Mouse (Mus musculus) kidney, adult 18-20 months (tissue): ENCODE results near the gene Det1.

Source experiments
- DNase-seq: peaks from one replicate; pipeline ENCODE4 v3.0.0; 2021

The Det1 gene

DNA sequence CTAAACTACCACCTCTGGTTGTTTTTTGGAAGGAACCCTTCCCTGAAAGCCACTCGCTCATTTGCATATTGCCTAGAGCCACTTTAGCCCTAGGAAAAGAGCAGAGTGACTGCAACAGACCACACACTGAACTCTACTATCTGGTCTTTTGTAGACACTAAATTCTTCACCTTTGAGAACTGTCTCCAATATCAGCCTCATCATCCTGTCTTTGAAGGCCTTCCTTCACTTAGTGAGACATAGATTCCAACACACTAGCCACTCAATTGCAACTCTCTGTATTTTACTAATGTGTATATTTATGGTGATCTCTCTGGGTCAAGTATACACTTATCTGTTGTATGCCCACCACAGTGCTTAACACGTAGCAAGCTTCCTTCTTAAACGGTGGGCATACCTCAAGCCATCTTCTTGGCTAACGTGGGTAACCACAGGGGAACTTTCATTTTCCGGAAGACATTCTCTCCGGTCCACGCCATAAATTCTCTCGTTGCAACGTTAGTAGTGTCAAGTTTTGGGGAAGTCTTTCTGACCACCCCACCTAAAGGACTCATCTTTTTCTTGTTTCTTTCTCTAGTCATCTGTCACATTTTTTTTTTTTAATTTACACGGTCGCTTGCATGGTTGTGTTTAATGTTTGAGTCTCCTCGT is 872 bp downstream of the Det1 start:
- DNase-seq = no peak

DNA sequence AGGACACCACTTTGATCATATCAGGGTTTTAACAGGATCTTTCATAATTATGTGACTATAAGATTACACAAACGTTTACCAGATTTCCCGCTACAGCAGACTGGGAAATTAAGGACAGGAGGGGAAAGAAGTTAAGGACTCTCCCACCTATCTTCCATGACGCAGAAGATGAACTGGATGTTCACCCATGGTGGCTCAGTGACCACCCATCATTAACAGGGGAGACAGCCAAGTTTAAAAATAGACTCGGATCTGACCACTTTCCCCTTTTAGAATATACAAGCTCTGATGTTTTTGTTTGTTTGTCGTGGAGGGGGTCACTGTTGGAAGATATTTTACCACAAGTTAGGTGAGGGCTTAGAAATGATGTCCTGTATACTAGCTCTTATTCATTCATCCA is 5.5 kb downstream of the Det1 start:
- no peak for DNase-seq

DNA sequence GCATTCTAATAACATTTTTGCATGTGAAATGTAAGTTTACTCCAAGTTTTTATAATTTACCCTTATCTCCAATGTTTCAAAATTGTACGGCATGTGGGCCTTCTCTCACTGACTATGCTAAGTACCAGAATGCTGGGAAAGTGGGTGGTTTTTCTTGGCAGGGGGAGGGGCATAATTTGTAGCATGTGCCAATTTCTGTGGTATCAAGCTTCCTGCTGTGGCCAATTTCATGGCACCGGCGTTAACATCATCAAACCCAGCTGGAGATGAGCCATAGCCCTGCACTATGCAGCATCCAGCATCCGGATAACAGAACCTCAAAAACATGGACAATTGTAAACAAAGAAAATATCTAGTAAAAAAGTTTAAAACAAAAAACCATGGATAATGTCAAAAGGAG is 9.8 kb downstream of the Det1 start:
- no peak for DNase-seq

DNA sequence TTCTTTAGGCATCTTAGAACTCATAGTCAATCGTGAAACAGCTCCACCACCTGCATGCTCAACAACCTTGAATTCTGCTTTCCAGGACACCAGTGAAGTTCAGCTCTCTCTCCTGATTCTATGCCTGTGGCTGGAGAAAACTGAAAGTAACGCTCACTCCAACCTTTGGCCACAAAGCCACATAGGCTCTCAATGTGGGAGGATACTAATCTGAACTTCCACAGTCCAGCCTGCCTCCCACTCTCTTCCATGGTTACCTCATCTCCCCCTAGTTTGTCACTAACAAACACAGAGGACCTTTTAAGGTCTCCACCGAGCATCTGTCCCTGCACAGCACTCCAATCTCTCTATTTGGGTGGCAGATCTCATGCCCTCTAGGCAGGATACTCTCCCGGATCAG is 11.4 kb downstream of the Det1 start:
- no peak for DNase-seq

DNA sequence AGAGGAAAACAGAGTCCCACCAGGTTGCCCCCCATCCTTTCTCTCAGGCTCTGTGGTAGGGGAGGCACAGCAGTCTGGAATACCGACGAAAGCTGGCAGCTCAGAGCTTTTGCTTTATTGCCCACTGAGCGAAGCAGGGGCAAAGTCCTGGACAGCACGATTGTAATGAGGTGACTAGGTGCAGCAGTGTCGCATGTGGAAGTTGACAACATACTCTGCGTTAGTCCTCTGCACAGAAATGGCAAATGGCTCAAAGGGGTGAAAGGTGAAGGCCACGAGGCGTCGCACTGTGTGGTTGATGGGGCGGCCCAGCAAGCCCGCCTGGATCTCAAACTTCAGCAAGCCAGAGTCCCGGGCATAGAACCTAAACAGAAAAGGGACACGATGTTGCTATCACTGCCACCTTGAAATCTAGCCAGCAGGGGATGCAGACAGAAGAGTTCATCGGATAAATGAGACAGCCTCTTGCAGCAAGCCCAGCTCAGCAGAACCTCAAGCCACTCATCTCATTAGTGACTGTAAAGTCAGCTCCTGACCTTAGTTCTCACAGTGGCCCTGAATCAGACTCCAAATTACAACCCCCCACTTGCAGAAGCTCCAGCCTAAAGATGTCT is 19.2 kb downstream of the Det1 start:
- no peak for DNase-seq

DNA sequence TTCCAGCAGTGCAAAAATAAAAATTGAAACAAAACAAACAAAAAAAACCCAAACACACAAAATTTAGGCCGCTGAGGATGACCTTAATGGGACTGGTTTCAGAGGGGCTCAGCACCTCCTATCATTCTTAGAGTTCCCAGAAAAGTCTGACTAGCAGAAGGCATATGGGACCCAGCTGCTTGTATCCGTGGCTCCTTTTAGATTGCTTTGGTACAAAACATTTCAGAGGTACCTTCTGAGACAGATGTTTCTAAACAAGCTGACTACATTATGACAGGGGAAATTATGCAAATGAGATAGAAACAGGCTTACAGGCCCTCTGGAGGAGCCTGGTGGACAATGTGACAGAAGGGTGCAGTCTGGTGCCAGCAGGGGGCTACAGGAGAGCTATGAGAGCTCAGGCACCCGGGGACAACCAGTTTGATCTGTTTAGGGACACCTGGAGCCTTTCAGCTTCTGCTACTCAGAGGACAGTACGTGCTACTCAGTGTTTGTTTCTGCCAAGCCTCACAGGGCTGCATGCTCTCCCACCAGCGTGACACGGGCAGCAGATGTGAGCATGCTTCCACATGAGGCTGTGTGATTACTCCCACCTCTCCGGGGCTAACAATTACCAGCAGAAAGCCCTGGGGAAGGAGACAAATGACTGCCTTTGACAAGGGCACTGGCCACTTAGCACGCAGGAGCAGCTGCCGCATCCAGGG is 20.2 kb downstream of the Det1 start:
- no peak for DNase-seq

DNA sequence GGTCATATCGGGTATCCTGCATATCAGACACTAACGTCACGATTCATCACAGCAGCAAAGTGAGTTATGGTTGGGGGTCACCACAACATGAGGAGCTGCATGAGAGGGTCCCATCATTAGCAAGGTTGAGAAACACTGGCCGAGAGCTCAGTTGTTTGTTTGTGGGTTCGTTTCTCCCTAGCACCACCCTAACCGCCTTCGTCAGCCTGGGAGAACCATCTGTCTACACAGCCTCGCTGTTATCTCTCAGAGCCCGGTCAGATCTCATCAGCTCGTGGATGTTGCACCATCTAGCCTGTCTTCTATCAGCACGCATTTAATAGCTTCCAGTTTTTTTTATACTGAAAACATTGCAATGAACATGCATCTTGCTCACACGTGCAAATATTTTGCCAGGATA is 28.7 kb downstream of the Det1 start:
- no peak for DNase-seq

DNA sequence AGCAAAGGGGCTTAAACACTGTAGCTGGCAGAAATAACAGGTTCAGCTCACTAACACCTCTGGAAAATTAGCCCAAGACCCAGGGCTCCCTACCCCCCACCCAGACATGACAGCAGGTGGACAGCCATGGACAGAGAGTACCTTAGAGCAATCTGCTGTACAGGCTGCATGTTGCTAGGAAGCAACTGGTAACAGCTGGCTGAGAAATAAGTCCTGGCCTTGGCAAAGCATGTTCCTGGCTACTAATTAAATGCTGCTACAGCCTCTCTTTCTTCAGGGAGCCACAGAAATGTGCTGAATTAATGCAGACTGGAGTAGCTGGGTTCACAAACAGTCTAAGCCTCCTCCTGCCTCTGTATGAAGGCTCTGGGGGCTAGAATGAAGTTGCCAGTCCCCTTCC is 32.3 kb downstream of the Det1 start:
- DNase-seq = peak; percentile 46

DNA sequence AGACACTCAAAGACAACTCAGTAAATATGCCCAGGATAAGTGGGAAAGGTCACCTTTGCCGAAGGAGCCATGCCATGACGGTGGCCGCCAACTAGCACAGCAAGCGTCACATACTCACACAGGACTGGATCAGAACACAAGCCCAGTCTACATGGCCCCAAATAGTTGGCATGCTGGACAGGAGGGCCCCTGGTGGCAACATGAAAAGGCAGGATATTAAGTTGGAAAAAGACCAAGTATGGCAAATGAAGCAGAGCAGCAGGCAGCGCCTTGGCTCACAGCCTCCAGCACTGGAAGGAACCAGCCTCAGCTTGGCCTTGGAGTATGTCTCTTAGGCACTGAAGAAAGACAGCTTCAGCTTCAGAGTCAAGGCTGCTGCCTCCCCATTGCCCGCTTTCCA is 33.3 kb downstream of the Det1 start:
- peak; percentile 49 for DNase-seq

DNA sequence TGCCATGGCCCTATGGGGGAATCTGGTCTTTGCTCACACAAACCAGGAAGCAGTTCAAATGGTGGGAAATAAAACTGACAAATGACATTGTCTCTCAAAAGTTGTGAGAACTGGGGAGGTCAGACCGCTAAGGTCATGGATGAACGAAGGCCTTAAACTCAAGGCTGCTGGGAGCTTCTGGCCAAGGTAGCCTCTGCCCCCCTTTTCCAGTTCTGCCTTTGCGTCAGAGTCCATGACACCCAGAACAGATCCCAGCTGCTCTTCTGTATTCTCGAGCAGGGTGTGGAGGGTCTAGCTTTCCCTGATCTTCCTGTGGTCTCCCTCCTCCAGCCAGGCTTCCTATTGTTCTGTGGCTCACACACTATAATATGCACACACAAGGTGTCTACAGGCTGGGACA is 39.9 kb downstream of the Det1 start:
- no peak for DNase-seq

DNA sequence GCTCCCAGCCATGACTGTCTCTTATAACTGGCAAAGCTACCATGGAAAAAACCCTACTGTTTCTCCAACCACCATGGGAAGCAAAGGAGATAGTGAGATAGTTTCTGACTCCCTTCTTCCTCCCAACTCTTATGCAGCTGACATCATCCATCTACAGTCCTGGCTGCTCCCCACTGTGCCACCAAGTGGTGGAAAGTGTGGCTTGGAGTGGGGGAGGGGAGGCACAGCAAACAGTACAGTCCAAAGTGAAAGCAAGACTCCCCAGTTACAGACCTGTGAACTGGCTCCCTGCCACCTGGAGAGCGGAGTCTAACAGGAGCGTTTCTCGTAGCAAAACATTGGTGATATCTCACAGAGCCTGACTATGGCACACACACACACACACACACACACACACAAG is 43.2 kb downstream of the Det1 start:
- DNase-seq = peak; percentile 15

DNA sequence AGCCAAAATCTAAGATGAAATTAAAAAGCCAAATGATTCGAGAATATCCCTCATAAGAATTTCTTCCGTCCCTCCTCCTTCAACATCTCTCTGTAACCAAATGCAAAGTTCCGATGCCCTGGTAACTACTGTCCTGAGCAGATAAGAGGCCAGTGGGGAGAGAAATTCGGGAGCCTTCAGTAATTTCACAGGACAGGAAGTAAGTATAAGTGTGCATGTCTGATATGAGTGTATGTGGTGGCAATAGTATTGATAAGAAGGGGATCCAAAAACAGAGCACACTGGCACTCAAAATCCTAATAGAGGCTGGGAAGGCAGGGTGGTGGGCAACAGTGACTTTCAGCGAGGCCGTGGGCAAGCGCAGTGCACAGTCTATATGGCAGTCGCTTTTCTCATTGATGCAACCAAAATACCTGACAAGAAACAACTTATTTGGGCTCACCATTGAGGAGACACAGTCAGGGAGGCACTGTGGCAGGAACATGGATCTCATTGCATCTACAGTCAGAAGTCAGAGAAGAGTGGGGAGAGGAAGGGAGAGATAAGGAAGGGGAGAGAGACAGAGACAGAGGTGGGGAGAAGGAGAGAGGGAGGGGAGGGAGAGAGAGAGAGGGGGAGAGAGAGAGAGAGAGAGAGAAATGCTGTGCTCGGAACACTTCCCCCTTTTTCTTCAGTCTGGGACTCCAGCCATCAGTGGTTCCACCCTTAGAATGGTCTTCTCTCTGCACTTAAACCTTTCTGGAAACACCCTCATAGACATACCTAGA is 47.1 kb downstream of the Det1 start:
- no peak for DNase-seq

DNA sequence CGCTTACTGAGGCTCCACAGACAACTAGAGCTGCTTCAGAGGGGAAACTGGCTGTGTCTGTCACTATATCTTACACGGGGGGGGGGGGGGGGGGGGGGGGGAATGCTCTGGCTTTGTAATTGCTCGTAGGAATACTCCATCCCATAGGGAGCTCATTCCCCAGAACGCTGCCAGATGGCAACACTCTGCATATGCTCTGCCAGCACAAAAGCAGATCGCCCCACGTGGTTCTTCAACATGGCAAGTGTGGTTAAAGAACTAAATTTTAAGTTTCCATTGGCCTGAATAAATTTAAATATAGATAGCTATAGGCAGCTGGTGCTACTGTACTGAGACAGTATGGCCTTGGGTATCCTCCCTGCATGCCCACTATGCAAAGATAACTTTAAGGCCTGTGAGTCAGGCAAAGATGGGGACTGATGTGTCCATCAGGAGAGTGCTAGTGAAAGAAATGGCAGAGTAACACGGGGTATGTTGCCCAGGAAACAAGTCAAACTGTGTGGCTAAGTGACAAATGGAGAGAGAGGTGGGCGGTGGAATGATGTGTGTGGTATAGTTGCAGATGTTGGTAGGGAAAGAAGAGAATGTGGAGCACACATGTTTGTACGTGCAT is 49.1 kb downstream of the Det1 start:
- no peak for DNase-seq

DNA sequence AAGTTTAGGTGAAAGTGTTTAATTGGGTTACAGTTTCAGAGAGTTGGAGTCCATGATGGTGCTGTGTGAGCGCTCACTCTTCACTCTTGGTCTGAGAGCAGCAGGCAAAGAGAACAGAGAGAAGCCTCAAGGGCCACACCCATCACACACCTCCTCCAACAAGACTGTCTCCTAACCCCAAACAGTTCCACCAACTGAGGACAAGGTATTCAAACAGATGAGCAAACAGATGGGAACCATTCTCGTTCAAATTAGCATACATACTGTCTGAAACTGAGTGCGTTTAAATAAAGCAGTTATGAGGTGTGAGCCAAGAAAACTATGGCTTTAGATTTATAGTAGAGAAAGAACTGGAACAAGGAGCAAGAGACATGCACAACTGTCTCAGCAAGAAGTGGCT is 50.4 kb downstream of the Det1 start:
- no peak for DNase-seq

DNA sequence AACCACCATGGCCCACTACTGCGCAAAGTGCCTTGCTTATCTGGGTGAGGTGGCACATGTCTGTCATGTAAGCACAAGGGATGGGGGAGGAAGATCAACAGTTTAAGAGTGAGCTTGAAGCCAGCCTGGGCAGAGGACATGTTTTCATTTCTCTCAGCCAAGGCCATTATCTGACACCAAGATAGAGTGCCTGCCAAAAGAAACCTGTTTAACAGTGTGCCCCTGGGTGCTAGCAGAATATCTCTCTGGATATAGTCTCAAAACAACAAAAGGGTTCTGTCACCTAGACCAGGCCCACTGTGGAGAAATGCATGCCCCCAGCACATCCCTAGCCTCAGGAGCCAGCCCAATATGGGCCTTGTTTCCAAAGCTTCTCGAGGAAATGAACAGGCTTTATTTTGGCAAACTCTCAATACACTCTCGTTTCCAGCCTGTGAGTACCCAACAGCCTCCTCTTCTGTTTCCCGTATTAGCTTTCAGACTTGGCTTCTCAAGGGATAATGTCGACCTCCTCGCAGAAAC is 52.4 kb downstream of the Det1 start:
- DNase-seq = no peak

DNA sequence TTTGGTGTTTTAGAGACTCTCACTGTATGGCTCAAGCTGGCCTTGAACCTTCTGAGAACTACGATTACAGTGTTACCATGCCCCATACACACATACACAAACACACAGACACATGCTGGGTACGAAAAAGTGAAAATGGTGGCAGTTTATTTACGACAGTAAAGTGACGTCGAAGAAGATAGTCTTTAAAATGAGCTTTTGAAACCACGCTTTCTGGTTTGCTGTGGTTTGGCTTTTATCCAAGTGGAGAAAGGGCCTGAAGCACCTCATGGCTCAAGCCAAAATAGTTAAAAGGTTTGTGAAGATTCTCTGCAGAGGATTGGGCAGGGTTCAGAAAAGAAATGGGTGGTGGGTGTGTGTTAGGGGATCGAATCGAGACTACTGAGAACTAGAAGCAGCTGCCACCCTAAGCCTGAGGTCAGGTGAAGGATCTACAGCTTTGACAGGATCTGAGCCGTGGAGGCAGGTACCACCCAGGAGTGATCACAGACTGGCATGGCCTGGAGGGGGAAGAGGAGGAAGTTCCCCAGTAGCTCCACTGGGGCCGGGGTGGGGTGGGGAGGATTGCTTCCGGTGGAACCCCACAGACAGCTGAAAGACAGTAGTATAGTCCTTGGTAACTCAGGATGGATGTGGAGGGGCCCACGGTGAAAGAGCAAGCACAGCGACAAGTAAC is 53.0 kb downstream of the Det1 start:
- DNase-seq = no peak

DNA sequence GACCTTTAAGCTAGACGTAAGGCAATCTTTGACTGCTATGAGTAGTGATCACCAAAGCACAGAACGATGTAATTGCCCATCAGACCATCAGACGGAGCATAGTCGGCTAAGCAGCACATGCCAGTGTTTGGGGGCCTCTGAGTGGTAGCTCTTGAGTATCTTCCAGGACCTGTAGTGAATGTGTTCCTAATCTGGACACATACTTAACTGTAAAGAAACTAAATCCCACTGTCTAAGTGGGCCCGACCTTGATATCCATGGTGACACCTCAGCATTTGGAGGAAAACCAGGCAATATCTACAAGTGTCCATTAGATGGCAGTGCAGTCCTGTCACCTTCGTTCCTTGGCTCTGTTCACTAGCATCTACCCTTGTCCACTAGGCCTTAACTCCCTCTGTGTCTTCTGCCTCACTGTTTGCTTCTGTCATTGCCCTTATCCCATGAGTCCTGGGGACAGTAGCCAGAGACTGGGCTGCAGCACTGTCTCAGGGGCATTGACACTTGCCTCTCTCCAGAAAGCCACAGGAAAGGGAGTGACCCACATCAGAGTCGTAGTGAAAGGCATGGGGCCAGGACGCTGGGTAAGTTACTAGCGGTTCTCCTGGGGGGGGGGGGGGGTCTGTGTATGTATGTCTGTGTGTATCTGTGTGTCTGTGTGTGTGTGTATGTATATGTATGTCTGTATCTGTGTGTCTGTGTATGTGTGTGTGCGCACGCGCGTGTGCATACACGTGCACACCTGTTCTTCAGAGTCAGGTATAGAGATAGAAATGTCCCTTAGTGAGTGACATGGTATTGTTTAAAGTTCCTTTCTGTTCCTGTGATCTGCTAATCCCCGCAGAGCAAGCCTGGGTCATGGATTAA is 55.5 kb downstream of the Det1 start:
- DNase-seq = peak; percentile 60

DNA sequence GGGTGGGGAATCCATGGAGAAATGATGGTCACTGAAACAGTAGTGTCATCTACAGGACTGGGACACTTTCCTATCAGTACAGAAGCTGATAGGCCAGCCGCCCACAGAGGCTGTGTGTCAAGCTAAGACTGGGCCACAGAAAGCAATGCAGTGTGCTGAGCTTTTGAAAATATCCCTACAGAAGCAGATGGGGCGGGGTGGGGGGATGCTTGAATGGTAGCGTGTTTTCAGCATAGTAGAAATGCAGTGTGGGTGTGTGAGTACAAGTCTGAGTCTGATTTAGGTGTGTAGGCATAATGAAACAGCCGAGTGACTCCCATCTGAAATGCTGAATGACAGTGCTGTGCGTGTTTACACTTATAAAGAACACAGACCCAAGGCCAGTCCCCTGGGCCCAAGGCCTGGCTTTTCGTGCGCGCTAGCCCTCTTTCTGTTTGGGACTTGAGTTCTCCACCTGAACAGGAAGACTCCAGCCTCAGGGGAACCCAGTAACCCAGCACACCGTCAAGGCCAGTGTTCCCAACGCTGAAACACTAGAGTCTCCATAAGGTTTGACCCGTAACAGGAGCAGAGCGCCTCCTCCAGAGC is 59.2 kb downstream of the Det1 start:
- DNase-seq = no peak

DNA sequence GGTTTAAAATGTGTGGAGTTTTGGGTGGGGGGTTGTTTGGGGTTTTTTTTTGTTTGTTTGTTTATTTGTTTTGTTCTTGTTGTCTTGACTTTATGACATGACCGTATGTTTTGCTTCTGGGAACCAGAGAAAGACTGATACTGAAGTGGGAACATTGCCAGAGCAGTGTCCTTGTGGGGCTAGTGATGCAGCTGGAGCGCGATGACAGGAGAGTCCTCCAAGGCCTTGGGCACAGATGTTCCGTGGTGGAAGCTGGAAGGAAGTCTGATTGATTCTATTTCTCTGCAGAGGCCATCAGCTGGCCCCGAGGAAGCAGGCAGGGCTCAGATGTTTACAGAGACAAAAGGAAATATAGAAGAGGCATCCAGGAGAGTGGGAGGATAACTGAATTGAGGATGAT is 61.2 kb downstream of the Det1 start:
- no peak for DNase-seq

DNA sequence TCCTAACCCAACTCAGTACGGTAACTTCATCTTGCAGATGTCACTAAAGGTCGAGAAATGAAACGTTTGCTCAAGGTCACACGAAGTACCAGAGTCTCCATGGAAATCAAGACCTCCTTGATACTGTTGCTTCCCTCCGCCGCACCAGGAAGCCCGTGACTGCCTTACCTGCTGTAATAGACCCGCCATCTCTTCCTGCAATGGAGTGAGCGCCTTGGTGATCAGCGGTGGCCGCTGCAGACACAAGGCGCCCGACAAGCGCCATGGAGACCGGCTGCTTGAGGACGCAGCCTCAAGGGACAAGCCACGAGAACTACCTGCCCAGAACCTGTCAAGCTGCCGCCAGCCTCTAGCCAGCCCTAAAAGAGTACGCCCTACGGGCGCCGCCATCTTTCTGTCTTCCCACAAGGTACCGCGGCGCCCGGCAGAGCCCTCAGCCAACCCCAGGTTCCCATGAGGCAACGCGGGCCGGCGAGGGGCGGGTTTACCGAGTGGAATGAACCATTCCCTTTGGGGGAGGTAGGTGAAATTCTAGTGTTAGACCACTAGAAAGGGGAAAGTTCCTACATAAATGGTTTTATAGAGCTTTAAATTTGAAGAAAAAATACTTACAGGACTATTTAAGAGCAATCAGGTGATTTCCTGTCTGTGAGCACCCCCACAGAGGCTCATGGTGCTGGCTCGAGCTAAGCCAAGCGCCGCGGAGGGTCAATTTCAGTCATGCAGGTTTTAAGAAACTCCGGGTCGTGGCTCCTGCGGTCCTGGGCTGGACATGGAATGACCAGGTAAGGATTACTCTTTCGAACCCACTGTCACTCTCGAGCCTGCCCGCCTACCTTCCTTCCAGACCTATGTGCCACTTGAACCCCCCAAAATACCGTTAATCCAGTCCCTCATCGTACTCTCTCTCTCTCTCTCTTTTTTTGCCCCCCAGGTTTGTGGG is 64.2 kb downstream of the Det1 start, which contains the start of the genes Mrps11 and Mrpl46:
Mrps11 (plus strand) TSS at position 481 of the 943 bp plus-strand sequence.
Mrpl46 (minus strand) TSS at position 893 of the 943 bp plus-strand sequence.
- peak; percentile 87 for DNase-seq
